Mouse (Mus musculus): ENCODE measurements around the gene Aurkaip1. TPM values are rescaled to one million over a fixed set of nuclear protein-coding genes. Genes with fewer than 3 reads are reported as not detected.
A peak's percentile ranks its signal among the peaks of the same experiment; 100 is the strongest.

The Aurkaip1 gene
- polyA plus RNA-seq, 1 experiment = 131 TPM

GRCm38 (mm10) chr4:155838187-155839153 lies 7.4 kb downstream of the Aurkaip1 start:
- H3K27ac ChIP-seq (ENCODE audit: insufficient read depth, low read length) = no peak overlapping the region

GRCm38 (mm10) chr4:155839483-155839910 lies 8.4 kb downstream of the Aurkaip1 start, which contains the start of gene Mxra8:
Gene Mxra8, plus strand, starts transcription at chr4:155839680.
- TF ChIP-seq CTCF (IDR thresholded peaks at IDR 0.05; ENCODE audit: extremely low read depth, insufficient read depth, low read length) = no peak
- TF ChIP-seq POLR2A (IDR thresholded peaks at IDR 0.05; ENCODE audit: extremely low read depth, insufficient read depth, low read length) = no peak
- no peak within 1 kb of the TSS for H3K27ac ChIP-seq (ENCODE audit: insufficient read depth, low read length)
- H3K4me1 ChIP-seq (ENCODE audit: control insufficient read depth, insufficient read depth, low read length) = no peaks in the 10 kb centered on the region
- H3K4me3 ChIP-seq (ENCODE audit: insufficient read depth, low read length) = peak within 1 kb of the TSS; percentile 21; the same call in 1 of the 2 replicates

More at GRCm38 (mm10) chr4:155838187-155839153, 7.4 kb downstream of the Aurkaip1 start:
- Histone ChIP-seq H3K4me1 (ENCODE audit: control insufficient read depth, insufficient read depth, low read length) (no peaks in the 10 kb centered on the region), H3K4me3 (ENCODE audit: insufficient read depth, low read length) (no peak overlapping the region)
- TF ChIP-seq CTCF (IDR thresholded peaks at IDR 0.05; ENCODE audit: extremely low read depth, insufficient read depth, low read length) (no peak), POLR2A (IDR thresholded peaks at IDR 0.05; ENCODE audit: extremely low read depth, insufficient read depth, low read length) (no peak)

GRCm38 (mm10) chr4:155840076-155841002 lies 9.3 kb downstream of the Aurkaip1 start:
- Histone ChIP-seq H3K4me1 (ENCODE audit: control insufficient read depth, insufficient read depth, low read length) (no peaks in the 10 kb centered on the region), H3K27ac (ENCODE audit: insufficient read depth, low read length) (no peak overlapping the region), H3K4me3 (ENCODE audit: insufficient read depth, low read length) (peak overlapping the region; percentile 21; the same call in 1 of the 2 replicates)
- TF ChIP-seq CTCF (IDR thresholded peaks at IDR 0.05; ENCODE audit: extremely low read depth, insufficient read depth, low read length) (no peak), POLR2A (IDR thresholded peaks at IDR 0.05; ENCODE audit: extremely low read depth, insufficient read depth, low read length) (no peak)

GRCm38 (mm10) chr4:155841003-155841454 lies 10.0 kb downstream of the Aurkaip1 start:
- no peak for TF ChIP-seq CTCF (IDR thresholded peaks at IDR 0.05; ENCODE audit: extremely low read depth, insufficient read depth, low read length)
- no peak for TF ChIP-seq POLR2A (IDR thresholded peaks at IDR 0.05; ENCODE audit: extremely low read depth, insufficient read depth, low read length)
- Histone ChIP-seq H3K27ac (ENCODE audit: insufficient read depth, low read length) (no peak overlapping the region), H3K4me1 (ENCODE audit: control insufficient read depth, insufficient read depth, low read length) (no peaks in the 10 kb centered on the region), H3K4me3 (ENCODE audit: insufficient read depth, low read length) (peak overlapping the region; percentile 21; the same call in 1 of the 2 replicates)

GRCm38 (mm10) chr4:155841651-155842270 lies 10.7 kb downstream of the Aurkaip1 start:
- Histone ChIP-seq H3K27ac (ENCODE audit: insufficient read depth, low read length) (no peak overlapping the region), H3K4me3 (ENCODE audit: insufficient read depth, low read length) (no peak overlapping the region), H3K4me1 (ENCODE audit: control insufficient read depth, insufficient read depth, low read length) (0 out of 2 replicates have a peak, but pooled peaks cover 3% of the 10 kb centered on the region)
- TF ChIP-seq POLR2A (IDR thresholded peaks at IDR 0.05; ENCODE audit: extremely low read depth, insufficient read depth, low read length) (no peak), CTCF (IDR thresholded peaks at IDR 0.05; ENCODE audit: extremely low read depth, insufficient read depth, low read length) (no peak)

- Histone ChIP-seq H3K4me3 (ENCODE audit: insufficient read depth, low read length) (no peak overlapping the region), H3K4me1 (ENCODE audit: control insufficient read depth, insufficient read depth, low read length) (peaks cover 3% of the 10 kb centered on the region; the same call in 1 of the 2 replicates), H3K27ac (ENCODE audit: insufficient read depth, low read length) (no peak overlapping the region)
- TF ChIP-seq POLR2A (IDR thresholded peaks at IDR 0.05; ENCODE audit: extremely low read depth, insufficient read depth, low read length) = no peak
- no peak for TF ChIP-seq CTCF (IDR thresholded peaks at IDR 0.05; ENCODE audit: extremely low read depth, insufficient read depth, low read length)
Observed at GRCm38 (mm10) chr4:155843231-155843630, 12.2 kb downstream of the Aurkaip1 start.

- Histone ChIP-seq H3K4me3 (ENCODE audit: insufficient read depth, low read length) (peak within 1 kb of the TSS; percentile 97), H3K27ac (ENCODE audit: insufficient read depth, low read length) (peak within 1 kb of the TSS; percentile 66), H3K4me1 (ENCODE audit: control insufficient read depth, insufficient read depth, low read length) (peaks cover 18% of the 10 kb centered on the region)
- TF ChIP-seq POLR2A (IDR thresholded peaks at IDR 0.05; ENCODE audit: extremely low read depth, insufficient read depth, low read length) (peak; percentile 81; the same call in 1 of the 2 replicates), CTCF (IDR thresholded peaks at IDR 0.05; ENCODE audit: extremely low read depth, insufficient read depth, low read length) (no peak)
Observed at GRCm38 (mm10) chr4:155846871-155847578, 16.0 kb downstream of the Aurkaip1 start, which contains the start of gene Dvl1. Gene Dvl1, plus strand, starts transcription at chr4:155847402.
